Mouse (Mus musculus) midbrain, embryonic 11.5 days (tissue): Measurements from ENCODE around the gene Mcam. TPM values are rescaled to one million over a fixed set of nuclear protein-coding genes. Genes with fewer than 3 reads are reported as not detected.

Experiments used
- ATAC-seq: fragments of 200-750 bp; cut with Nextera tagmentation; 2 replicates; pipeline ENCODE4 v1.8.0; 2017; ENCODE audit warnings: moderate TSS enrichment, moderate library complexity; ENCODE audit not compliant: low FRiP score
- DNase-seq: peaks from one replicate; pipeline ENCODE4 v3.0.0; 2015; ENCODE audit warnings: low spot score; ENCODE audit errors: missing footprints
- H3K27ac ChIP-seq: fragments of 300-500 bp; sonication (generic); 2 replicates; pipeline ENCODE4 v1.5.1; 2014; ENCODE audit warnings: low read depth, low read length
- H3K27me3 ChIP-seq: fragments of 300-500 bp; sonication (generic); 2 replicates; pipeline ENCODE4 v1.6.1; 2014; ENCODE audit warnings: mild to moderate bottlenecking, low read length, moderate library complexity, mixed read lengths; ENCODE audit not compliant: control insufficient read depth, insufficient read depth
- H3K36me3 ChIP-seq: fragments of 300-500 bp; sonication (generic); 2 replicates; pipeline ENCODE4 v1.6.1; 2014; ENCODE audit warnings: mild to moderate bottlenecking, low read length, moderate library complexity, mixed read lengths; ENCODE audit not compliant: control insufficient read depth, insufficient read depth
- H3K4me1 ChIP-seq: fragments of 300-500 bp; sonication (generic); 2 replicates; pipeline ENCODE4 v1.6.1; 2014; ENCODE audit warnings: low read length; ENCODE audit not compliant: control insufficient read depth, insufficient read depth
- H3K4me2 ChIP-seq: fragments of 300-500 bp; sonication (generic); 2 replicates; pipeline ENCODE4 v1.6.1; 2014; ENCODE audit warnings: mild to moderate bottlenecking, moderate library complexity
- H3K4me3 ChIP-seq: fragments of 300-500 bp; sonication (generic); 2 replicates; pipeline ENCODE4 v1.5.1; 2014; ENCODE audit warnings: low read depth, low read length
- H3K9ac ChIP-seq: fragments of 300-500 bp; sonication (generic); 2 replicates; pipeline ENCODE4 v1.6.1; 2014; ENCODE audit warnings: low read length
- H3K9me3 ChIP-seq: fragments of 300-500 bp; sonication (generic); 2 replicates; pipeline ENCODE4 v1.6.1; 2016; ENCODE audit warnings: low read length; ENCODE audit not compliant: control insufficient read depth
- WGBS: fragments of 180-500 bp; shearing (Covaris S2); extraction: QIAGEN DNeasy Blood & Tissue Kit; methylation state at CpG from one replicate; pipeline ENCODE4 v1.1.7; 2014; 5-methylcytosine and 5-hydroxymethylcytosine counted together
- polyA plus RNA-seq: library from polyadenylated mRNA; unstranded; fragments of >200 nt; fragmentation: Nextera tagmentation; extraction: Ambion mirVana; gene quantifications from 2 replicates; pipeline ENCODE4 v1.2.1, GENCODE M21; 2014

The Mcam gene
- polyA plus RNA-seq, 1 experiment from 2014 or later: 14.5 TPM

- Histone ChIP-seq H3K36me3 (no peaks in the 10 kb centered on the region), H3K4me1 (peaks cover 2% of the 10 kb centered on the region; the same call in 1 of the 2 replicates), H3K9me3 (no peaks in the 10 kb centered on the region; the same call in 1 of the 2 replicates), H3K4me3 (no peak overlapping the region), H3K27me3 (no peaks in the 10 kb centered on the region), H3K27ac (no peak overlapping the region), H3K4me2 (no peak overlapping the region), H3K9ac (no peak overlapping the region)
- DNase-seq (peak; percentile 73), ATAC-seq (no peak)
- WGBS: 86% methylated on average over 4 of the region's 4 CpGs
These were observed 18.1 kb upstream of the Mcam start for GRCm38 (mm10) chr9:44116182-44116581.

- 51% methylated on average over 5 of the region's 5 CpGs for WGBS
- no peak overlapping the region for H3K4me2 ChIP-seq
- no peak overlapping the region for H3K9ac ChIP-seq
- H3K4me3 ChIP-seq: no peak overlapping the region
- H3K27ac ChIP-seq: no peak overlapping the region
- DNase-seq (no peak), ATAC-seq (no peak)
- no peaks in the 10 kb centered on the region for H3K27me3 ChIP-seq
- no peaks in the 10 kb centered on the region; the same call in 1 of the 2 replicates for H3K9me3 ChIP-seq
- H3K36me3 ChIP-seq: no peaks in the 10 kb centered on the region
- H3K4me1 ChIP-seq: no peaks in the 10 kb centered on the region
These were observed 15.3 kb upstream of the Mcam start for GRCm38 (mm10) chr9:44119011-44119410.

DNA sequence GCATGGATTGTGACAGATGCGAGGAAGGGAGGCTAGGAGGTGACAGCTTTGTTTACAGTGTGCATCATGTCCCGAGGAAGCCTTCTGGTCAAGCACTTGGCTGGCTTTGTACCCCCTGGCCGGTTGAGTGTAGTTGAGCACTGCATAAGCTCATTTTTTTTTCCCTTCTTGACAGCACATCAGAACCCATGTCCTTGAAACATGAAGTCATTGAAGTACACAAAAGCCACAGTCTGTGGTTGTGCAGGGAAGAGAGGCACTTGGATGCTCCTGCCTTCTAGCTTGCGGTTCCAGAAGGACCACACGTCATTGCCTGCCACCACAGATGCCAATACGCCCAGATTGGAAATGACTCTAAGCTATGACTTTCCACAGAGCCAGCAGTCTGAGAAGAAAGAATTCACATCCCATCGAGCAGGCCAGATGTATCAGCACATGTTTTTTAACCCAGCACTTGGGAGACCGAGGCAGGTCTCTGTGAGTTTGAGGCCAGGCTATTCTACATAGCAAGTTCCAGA lies 14.3 kb upstream of the Mcam start:
- no peaks in the 10 kb centered on the region; the same call in 1 of the 2 replicates for H3K9me3 ChIP-seq

DNA sequence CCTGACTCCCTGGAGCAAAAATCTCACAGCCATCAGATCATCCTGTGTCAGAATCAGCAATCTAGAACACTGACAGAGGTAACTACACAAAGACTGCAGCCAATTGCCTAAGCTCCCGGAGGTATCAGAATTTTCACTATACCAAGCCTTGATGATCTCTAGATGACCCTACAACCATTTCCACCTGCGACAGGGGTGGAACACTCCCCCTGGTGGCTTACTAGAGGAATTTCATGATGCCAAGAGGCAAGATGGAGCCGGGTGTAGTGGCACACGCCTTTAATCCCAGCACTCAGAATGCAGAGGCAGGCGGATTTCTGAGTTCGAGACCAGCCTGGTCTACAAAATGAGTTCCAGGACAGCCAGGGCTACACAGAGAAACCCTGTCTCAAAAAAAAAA lies 10.0 kb upstream of the Mcam start:
- 76% methylated on average over 6 of the region's 6 CpGs for WGBS
- no peak overlapping the region for H3K27ac ChIP-seq
- H3K9me3 ChIP-seq: no peaks in the 10 kb centered on the region

More for the DNA sequence above, 14.3 kb upstream of the Mcam start:
- no peak overlapping the region for H3K27ac ChIP-seq
- no peak overlapping the region for H3K4me3 ChIP-seq
- 85% methylated on average over 8 of the region's 8 CpGs for WGBS
- no peak overlapping the region for H3K4me2 ChIP-seq
- no peak for DNase-seq
- no peaks in the 10 kb centered on the region for H3K36me3 ChIP-seq
- ATAC-seq: no peak
- H3K4me1 ChIP-seq: no peaks in the 10 kb centered on the region
- H3K27me3 ChIP-seq: no peaks in the 10 kb centered on the region
- H3K9ac ChIP-seq: no peak overlapping the region

DNA sequence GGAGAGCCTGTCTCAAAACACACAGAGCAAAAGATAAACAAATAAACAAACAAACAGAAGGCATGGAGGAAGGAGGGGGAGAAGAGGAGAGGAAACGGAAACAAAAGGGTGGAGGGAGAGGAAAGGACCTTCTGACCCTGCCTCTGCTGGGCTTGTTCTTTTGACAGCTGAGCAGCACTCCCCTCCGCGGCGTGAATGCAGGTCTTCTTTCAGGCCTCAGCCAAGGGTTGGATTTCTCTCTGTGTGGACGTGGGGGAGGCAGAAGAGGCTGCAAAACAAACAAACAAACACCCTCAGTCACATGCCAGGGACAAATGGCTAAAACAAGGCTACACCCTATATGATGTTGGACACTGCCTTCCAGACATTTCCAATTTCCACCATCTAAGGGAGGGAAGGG lies 9.2 kb upstream of the Mcam start:
- Histone ChIP-seq H3K27me3 (no peaks in the 10 kb centered on the region; the same call in 1 of the 2 replicates), H3K4me3 (no peak overlapping the region), H3K4me2 (no peak overlapping the region), H3K9ac (no peak overlapping the region), H3K9me3 (no peaks in the 10 kb centered on the region), H3K27ac (no peak overlapping the region), H3K36me3 (no peaks in the 10 kb centered on the region), H3K4me1 (peaks cover 6% of the 10 kb centered on the region)
- peak; percentile 66 for DNase-seq
- no peak for ATAC-seq
- WGBS: 62% methylated on average over 5 of the region's 5 CpGs

More for the DNA sequence above, 10.0 kb upstream of the Mcam start:
- Histone ChIP-seq H3K4me3 (no peak overlapping the region), H3K36me3 (no peaks in the 10 kb centered on the region), H3K27me3 (no peaks in the 10 kb centered on the region), H3K9ac (no peak overlapping the region), H3K4me2 (no peak overlapping the region), H3K4me1 (no peaks in the 10 kb centered on the region)
- ATAC-seq (no peak), DNase-seq (peak; percentile 21)

DNA sequence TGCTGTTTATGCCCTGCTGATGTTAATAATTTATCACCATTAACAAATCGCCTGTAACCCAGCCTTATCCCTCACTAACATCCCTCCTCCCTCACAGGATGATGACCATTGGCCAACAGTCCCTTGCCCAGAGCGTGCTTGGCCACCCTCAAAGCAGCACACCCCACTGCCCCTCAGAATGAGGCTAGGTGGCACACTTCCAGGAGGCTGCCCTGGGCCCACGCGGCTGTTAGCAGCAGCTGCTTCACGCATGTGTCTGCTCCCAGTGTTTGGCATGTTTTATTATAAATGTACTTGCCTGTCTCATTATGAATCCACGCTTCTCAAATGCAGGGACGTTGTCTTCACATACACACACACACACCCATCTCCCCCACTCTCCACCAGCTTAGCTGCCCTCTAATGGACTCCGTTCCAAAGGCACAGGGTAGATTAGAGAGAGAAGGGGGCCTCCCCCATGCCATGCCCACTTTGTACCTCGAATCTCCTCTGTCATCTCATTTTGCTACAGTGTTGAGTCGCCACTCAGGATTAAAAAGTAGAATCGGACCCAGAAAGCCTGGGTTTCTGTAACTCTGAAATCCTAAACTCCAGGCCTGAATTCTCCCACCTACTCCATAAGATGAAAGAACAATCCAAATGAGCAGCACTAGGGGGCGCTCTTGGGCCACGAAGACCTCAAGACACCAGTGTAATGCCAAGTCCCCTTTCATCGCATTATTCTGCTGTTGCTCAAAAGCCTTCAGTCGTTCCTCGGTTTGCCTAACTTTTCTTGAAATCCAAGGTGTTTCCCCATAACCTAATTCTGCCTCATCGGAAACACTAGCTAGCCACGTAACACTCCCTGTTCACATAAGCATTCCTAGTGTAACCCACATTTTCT lies 8.5 kb upstream of the Mcam start:
- Histone ChIP-seq H3K4me1 (peaks cover 14% of the 10 kb centered on the region), H3K36me3 (no peaks in the 10 kb centered on the region), H3K4me2 (no peak overlapping the region), H3K4me3 (no peak overlapping the region), H3K27me3 (no peaks in the 10 kb centered on the region; the same call in 1 of the 2 replicates), H3K9ac (no peak overlapping the region), H3K9me3 (no peaks in the 10 kb centered on the region), H3K27ac (no peak overlapping the region)
- peak; percentile 46; the same call in 1 of the 2 replicates for ATAC-seq
- 35% methylated on average over 18 of the region's 18 CpGs for WGBS
- peak; percentile 99 for DNase-seq

DNA sequence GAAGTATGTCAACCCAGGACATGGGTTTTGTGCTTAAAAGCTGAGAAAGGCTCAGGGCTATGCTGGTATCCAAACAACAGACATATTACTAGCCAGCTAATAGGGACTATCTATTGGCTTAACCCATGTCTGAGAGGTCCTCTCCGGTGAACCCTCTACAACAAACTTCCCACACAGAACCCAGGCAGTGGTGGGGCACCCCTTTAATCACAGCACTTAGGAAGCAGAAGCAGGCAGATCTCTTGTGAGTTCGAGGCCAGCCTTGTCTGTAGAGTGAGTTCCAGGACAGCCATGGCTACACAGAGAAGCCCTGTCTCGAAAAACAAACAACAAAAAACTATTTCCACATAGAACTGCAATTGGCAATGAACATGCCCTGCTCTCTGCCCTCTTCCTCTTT lies 7.5 kb upstream of the Mcam start:
- no peak overlapping the region for H3K9ac ChIP-seq
- peaks cover 21% of the 10 kb centered on the region for H3K4me1 ChIP-seq
- ATAC-seq (no peak), DNase-seq (peak; percentile 75)
- no peak overlapping the region for H3K4me2 ChIP-seq
- no peaks in the 10 kb centered on the region for H3K9me3 ChIP-seq
- no peak overlapping the region for H3K27ac ChIP-seq
- H3K36me3 ChIP-seq: no peaks in the 10 kb centered on the region
- no peak overlapping the region for H3K4me3 ChIP-seq
- WGBS: 91% methylated on average over 3 of the region's 3 CpGs
- no peaks in the 10 kb centered on the region; the same call in 1 of the 2 replicates for H3K27me3 ChIP-seq

DNA sequence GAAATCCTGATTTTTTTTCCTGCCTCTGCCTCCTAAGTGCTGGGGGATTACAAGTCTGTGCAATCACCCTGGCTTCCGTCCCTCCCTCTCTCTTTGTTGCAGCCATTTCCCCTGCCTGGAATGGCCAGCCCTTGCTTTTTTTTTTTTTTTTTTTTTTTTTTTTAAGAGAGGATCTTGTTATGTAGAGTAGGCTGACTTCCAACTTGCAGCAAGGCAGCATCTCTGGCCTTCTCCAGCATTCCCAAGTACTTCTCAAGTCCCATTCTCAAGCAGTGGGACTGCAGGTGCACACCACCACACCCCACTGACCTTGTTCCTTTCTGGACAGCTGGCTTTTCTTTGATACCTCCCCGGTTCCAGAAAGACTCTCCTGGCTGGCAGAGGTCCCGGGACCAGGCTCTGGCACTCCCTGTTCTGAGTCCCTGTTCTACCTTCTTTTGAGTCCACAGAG lies 6.9 kb upstream of the Mcam start:
- H3K27me3 ChIP-seq: no peaks in the 10 kb centered on the region; the same call in 1 of the 2 replicates
- 42% methylated on average over 3 of the region's 3 CpGs for WGBS
- no peaks in the 10 kb centered on the region for H3K9me3 ChIP-seq
- no peaks in the 10 kb centered on the region for H3K36me3 ChIP-seq
- no peak overlapping the region for H3K27ac ChIP-seq
- DNase-seq (no peak), ATAC-seq (no peak)
- no peak overlapping the region for H3K4me3 ChIP-seq
- H3K4me1 ChIP-seq: peaks cover 21% of the 10 kb centered on the region
- H3K9ac ChIP-seq: no peak overlapping the region
- H3K4me2 ChIP-seq: no peak overlapping the region

DNA sequence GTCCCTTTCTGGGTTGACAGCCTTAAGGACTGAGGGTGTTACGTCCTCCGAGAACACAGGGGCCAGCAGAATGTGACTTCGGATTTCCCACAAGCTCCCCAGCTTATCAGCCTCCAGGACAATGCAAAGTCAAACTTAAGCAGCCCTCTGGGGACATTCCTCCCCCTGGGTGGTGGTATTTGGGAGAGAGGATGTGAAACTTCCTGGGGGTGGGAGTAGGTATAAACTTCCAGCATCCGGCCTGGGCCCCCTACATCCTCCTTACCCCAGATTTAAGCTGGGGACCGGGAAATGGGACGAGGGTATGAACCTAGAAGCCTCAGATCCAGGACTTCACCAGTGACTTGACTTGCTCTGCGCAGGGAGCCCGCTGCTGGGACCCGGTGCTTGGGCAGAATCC lies 4.6 kb upstream of the Mcam start:
- ATAC-seq: peak; percentile 22; the same call in 1 of the 2 replicates
- no peak for DNase-seq
- Histone ChIP-seq H3K27me3 (peaks cover 13% of the 10 kb centered on the region), H3K4me3 (peak overlapping the region; percentile 30), H3K9me3 (no peaks in the 10 kb centered on the region), H3K9ac (peak overlapping the region; percentile 64), H3K4me2 (peak overlapping the region; percentile 67), H3K36me3 (no peaks in the 10 kb centered on the region), H3K27ac (0 out of 2 replicates have a peak overlapping the region, but pooled peaks have one; percentile 15), H3K4me1 (peaks cover 35% of the 10 kb centered on the region)
- 3% methylated on average over 9 of the region's 9 CpGs for WGBS
